Mouse (Mus musculus): ENCODE measurements at regions not wholly inside any gene's neighbourhood (a gene's known extent, or its start where the extent isn't known, plus 50 kb on each side); places are given as distances from the start of the nearest gene placed in this dataset.

DNA sequence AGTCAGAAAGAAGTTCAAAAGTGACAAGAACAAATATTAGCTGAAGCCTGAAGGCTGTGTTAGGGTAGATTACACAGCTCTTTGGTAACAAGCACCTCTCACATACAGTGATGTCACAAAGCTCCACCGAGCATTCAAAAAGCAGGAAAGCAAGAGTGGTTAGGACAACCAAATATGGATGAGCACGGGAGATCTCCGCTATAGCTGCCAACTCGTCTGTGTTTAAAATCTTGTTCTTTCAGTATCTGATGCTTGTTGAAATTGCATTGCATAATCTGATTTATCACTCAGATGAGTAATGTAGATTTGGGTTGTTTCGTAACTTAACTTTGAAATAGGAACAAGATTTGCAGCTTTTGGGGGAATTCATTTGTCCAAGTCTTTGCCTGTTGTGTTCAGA is 652.8 kb downstream of the Bckdhb start:
- TF ChIP-seq POLR2A (IDR thresholded peaks at IDR 0.05; ENCODE audit: insufficient read length, low read depth): no peak
- no peak for TF ChIP-seq TCF3 (IDR thresholded peaks at IDR 0.05; ENCODE audit: insufficient read length, low read depth)
- TF ChIP-seq TCF12 (IDR thresholded peaks at IDR 0.05; ENCODE audit: insufficient read depth, poor library complexity, severe bottlenecking): no peak
- no peak for TF ChIP-seq POLR2AphosphoS2 (IDR thresholded peaks at IDR 0.05; ENCODE audit: insufficient read length, low read depth)
- no peak for TF ChIP-seq E2F4 (IDR thresholded peaks at IDR 0.05; ENCODE audit: insufficient read depth)
- no peak for TF ChIP-seq USF1 (IDR thresholded peaks at IDR 0.05; ENCODE audit: low read depth)
- no peak for TF ChIP-seq MAX (IDR thresholded peaks at IDR 0.05; ENCODE audit: low read depth)
- TF ChIP-seq REST (IDR thresholded peaks at IDR 0.05; ENCODE audit: insufficient read depth, insufficient read length): no peak

Data from myocyte (in vitro differentiated cells).